Mouse (Mus musculus) heart, postnatal 0 days (tissue): ENCODE measurements around the gene Svs5. TPM values are rescaled to one million over a fixed set of nuclear protein-coding genes. Genes with fewer than 3 reads are reported as not detected.

Experiments used
- ATAC-seq: fragments of 200-750 bp; cut with Nextera tagmentation; 2 replicates; pipeline ENCODE4 v1.8.0; 2017; ENCODE audit warnings: low read depth, moderate number of reproducible peaks, moderate library complexity; ENCODE audit not compliant: insufficient read depth
- DNase-seq: peaks from one replicate; pipeline ENCODE4 v3.0.0-alpha.2; 2016; ENCODE audit warnings: low spot score
- H3K27ac ChIP-seq: fragments of 300-500 bp; sonication (generic); 2 replicates; pipeline ENCODE4 v1.5.1; 2014; ENCODE audit warnings: low read depth, mild to moderate bottlenecking
- H3K27me3 ChIP-seq: fragments of 300-500 bp; sonication (generic); 2 replicates; pipeline ENCODE4 v1.6.1; 2014; ENCODE audit warnings: low read length, mixed read lengths; ENCODE audit not compliant: control insufficient read depth, insufficient read depth
- H3K36me3 ChIP-seq: fragments of 300-500 bp; sonication (generic); replicated peaks from 2 replicates; pipeline ENCODE4 v1.6.1; 2014; ENCODE audit warnings: low read length, mixed read lengths; ENCODE audit not compliant: control insufficient read depth, insufficient read depth
- H3K4me1 ChIP-seq: fragments of 300-500 bp; sonication (generic); 2 replicates; pipeline ENCODE4 v1.6.1; 2014; ENCODE audit warnings: antibody characterized with exemption; ENCODE audit not compliant: control insufficient read depth, insufficient read depth
- H3K4me2 ChIP-seq: fragments of 300-500 bp; sonication (generic); 2 replicates; pipeline ENCODE4 v1.6.1; 2014; ENCODE audit warnings: low read depth, mild to moderate bottlenecking, low read length, moderate library complexity
- H3K4me3 ChIP-seq: fragments of 300-500 bp; sonication (generic); 2 replicates; pipeline ENCODE4 v1.5.1; 2014; ENCODE audit warnings: low read depth, low read length
- H3K9ac ChIP-seq: fragments of 300-500 bp; sonication (generic); replicated peaks from 2 replicates; pipeline ENCODE4 v1.6.1; 2014; ENCODE audit warnings: low read depth, low read length, mixed read lengths
- H3K9me3 ChIP-seq: fragments of 300-500 bp; sonication (generic); replicated peaks from 2 replicates; pipeline ENCODE4 v1.6.1; 2016; ENCODE audit warnings: low read length; ENCODE audit not compliant: control insufficient read depth
- CTCF ChIP-seq: IDR thresholded peaks from 2 replicates; pipeline ENCODE4 v1.5.1; 2016; ENCODE audit warnings: antibody characterized with exemption, control low read depth, low read depth
- EP300 ChIP-seq: IDR thresholded peaks from 2 replicates; pipeline ENCODE4 v1.6.1; 2016; ENCODE audit warnings: antibody characterized with exemption, low read depth
- WGBS: fragments of 180-500 bp; shearing (Covaris S2); extraction: QIAGEN DNeasy Blood & Tissue Kit; methylation state at CpG from one replicate; pipeline ENCODE4 v1.1.7; 2014; 5-methylcytosine and 5-hydroxymethylcytosine counted together
- polyA plus RNA-seq: library from polyadenylated mRNA; unstranded; fragments of >200 nt; fragmentation: Nextera tagmentation; extraction: Ambion mirVana; gene quantifications from 2 replicates; pipeline ENCODE4 v1.2.1, GENCODE M21; 2015
- total RNA-seq: library from RNA; depleted of rRNA; stranded (reverse); fragments of >200 nt; gene quantifications from 2 replicates; pipeline ENCODE4 v1.2.3, GENCODE M21; 2014; ENCODE audit warnings: low replicate concordance

Gene Svs5
- total and polyA plus RNA-seq, 2 experiments from 2014 or later = not detected

DNA sequence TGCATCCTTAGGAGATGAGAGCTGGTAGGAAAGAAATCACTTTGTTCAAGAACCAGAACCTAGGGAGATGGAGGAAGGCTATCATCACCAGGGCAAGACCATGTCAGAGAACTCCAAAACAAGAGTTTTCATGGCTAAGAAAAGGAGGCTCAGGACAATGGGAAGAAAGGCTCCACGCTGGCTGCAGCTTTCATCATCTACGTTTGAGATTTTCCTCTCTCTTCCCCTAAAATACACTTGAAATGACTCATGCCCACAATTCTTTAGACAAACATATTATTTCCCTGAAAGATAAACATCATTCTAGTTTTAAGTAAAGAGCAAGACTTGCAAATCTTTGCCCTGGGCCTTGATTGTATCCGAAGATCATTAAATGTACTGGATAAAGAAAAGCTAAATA, 38.8 kb downstream of the Svs5 start:
- Histone ChIP-seq H3K4me2 (no peak overlapping the region), H3K9ac (no peak overlapping the region), H3K36me3 (no peaks in the 10 kb centered on the region), H3K27ac (no peak overlapping the region), H3K27me3 (no peaks in the 10 kb centered on the region), H3K4me3 (no peak overlapping the region), H3K9me3 (no peaks in the 10 kb centered on the region), H3K4me1 (no peaks in the 10 kb centered on the region)
- TF ChIP-seq CTCF (no peak), EP300 (no peak)
- no peak for DNase-seq
- no peak for ATAC-seq
- 78% methylated on average over 3 of the region's 3 CpGs for WGBS

GRCm38 (mm10) chr2:164372408-164373053, 40.0 kb downstream of the Svs5 start:
- H3K9ac ChIP-seq = no peak overlapping the region
- TF ChIP-seq EP300 (no peak), CTCF (no peak)
- no peak overlapping the region for H3K27ac ChIP-seq
- H3K27me3 ChIP-seq = no peaks in the 10 kb centered on the region
- H3K4me3 ChIP-seq = no peak overlapping the region
- ATAC-seq (no peak), DNase-seq (no peak)
- H3K4me1 ChIP-seq = no peaks in the 10 kb centered on the region
- no peak overlapping the region for H3K4me2 ChIP-seq
- H3K36me3 ChIP-seq = no peaks in the 10 kb centered on the region
- H3K9me3 ChIP-seq = no peaks in the 10 kb centered on the region
- 14% methylated on average over 3 of the region's 3 CpGs for WGBS

- Histone ChIP-seq H3K36me3 (no peaks in the 10 kb centered on the region), H3K27ac (no peak overlapping the region)
Observed at GRCm38 (mm10) chr2:164373187-164373586, 40.6 kb downstream of the Svs5 start.

GRCm38 (mm10) chr2:164377478-164378426, 45.2 kb downstream of the Svs5 start:
- H3K36me3 ChIP-seq = no peaks in the 10 kb centered on the region
- TF ChIP-seq CTCF = no peak
- no peak for TF ChIP-seq EP300
- ATAC-seq = no peak
- no peak overlapping the region for H3K9ac ChIP-seq
- no peak overlapping the region for H3K4me2 ChIP-seq
- peaks cover 4% of the 10 kb centered on the region; the same call in 1 of the 2 replicates for H3K9me3 ChIP-seq
- no peak overlapping the region for H3K27ac ChIP-seq
- H3K4me1 ChIP-seq = no peaks in the 10 kb centered on the region
- DNase-seq = no peak
- 70% methylated on average over 15 of the region's 15 CpGs for WGBS
- H3K27me3 ChIP-seq = no peaks in the 10 kb centered on the region
- no peak overlapping the region for H3K4me3 ChIP-seq

More at GRCm38 (mm10) chr2:164373187-164373586, 40.6 kb downstream of the Svs5 start:
- H3K27me3 ChIP-seq = no peaks in the 10 kb centered on the region
- H3K4me3 ChIP-seq = no peak overlapping the region
- DNase-seq (no peak), ATAC-seq (no peak)
- TF ChIP-seq EP300 (no peak), CTCF (no peak)
- H3K4me2 ChIP-seq = no peak overlapping the region
- H3K9me3 ChIP-seq = no peaks in the 10 kb centered on the region
- no peak overlapping the region for H3K9ac ChIP-seq
- WGBS = 32% methylated on average over 4 of the region's 4 CpGs
- H3K4me1 ChIP-seq = no peaks in the 10 kb centered on the region

GRCm38 (mm10) chr2:164381726-164382125, 49.2 kb downstream of the Svs5 start:
- H3K9me3 ChIP-seq = peaks cover 4% of the 10 kb centered on the region; the same call in 1 of the 2 replicates
- no peak for ATAC-seq
- H3K4me3 ChIP-seq = no peak overlapping the region
- WGBS = 75% methylated on average over 8 of the region's 8 CpGs
- no peak overlapping the region for H3K27ac ChIP-seq
- no peaks in the 10 kb centered on the region for H3K4me1 ChIP-seq
- H3K27me3 ChIP-seq = peaks cover 4% of the 10 kb centered on the region; the same call in 1 of the 2 replicates
- no peak for TF ChIP-seq EP300
- no peak for TF ChIP-seq CTCF
- H3K4me2 ChIP-seq = no peak overlapping the region
- H3K9ac ChIP-seq = no peak overlapping the region
- no peak for DNase-seq
- no peaks in the 10 kb centered on the region for H3K36me3 ChIP-seq
